Mouse (Mus musculus) CH12.LX (cell line): ENCODE measurements around the gene Mamdc4.

Experiments used
- CHD2 ChIP-seq: IDR thresholded peaks from 2 replicates; pipeline ENCODE4 v1.6.1; 2011; ENCODE audit warnings: low read length, improper control_type of control experiment
- MAX ChIP-seq: IDR thresholded peaks from 2 replicates; pipeline ENCODE4 v1.6.1; 2011; ENCODE audit warnings: low read length, improper control_type of control experiment
- SIN3A ChIP-seq: IDR thresholded peaks from 2 replicates; pipeline ENCODE4 v1.6.1; 2012; ENCODE audit warnings: low read length, improper control_type of control experiment, inconsistent platforms
- USF2 ChIP-seq: conservative IDR thresholded peaks from 2 replicates; pipeline ENCODE4 v1.6.1; 2011; ENCODE audit warnings: low read depth, low read length, improper control_type of control experiment

- TF ChIP-seq USF2, result no peak
- TF ChIP-seq CHD2, result no peak
- no peak for TF ChIP-seq MAX
- no peak for TF ChIP-seq SIN3A
Observed at GRCm38 (mm10) chr2:25617578-25617977, 42.9 kb upstream of the Mamdc4 start, which contains the start of gene Ccdc183.
